Mouse (Mus musculus) CH12.LX (cell line): ENCODE data around the gene Olfr318. TPM values are rescaled to one million over a fixed set of nuclear protein-coding genes. Genes with fewer than 3 reads are reported as not detected.
"Not testable (repeated sequence)": the region's sequence is repeated elsewhere in the genome, so short reads cannot be mapped to it uniquely, and the experiment has no call there.

Experiments used
- DNase-seq: peaks from one replicate; pipeline ENCODE4 v3.0.0-alpha.2; 2013; ENCODE audit errors: extremely low read depth
- H3K27ac ChIP-seq: 2 replicates; pipeline ENCODE4 v1.5.1; 2012; ENCODE audit warnings: low read depth, mild to moderate bottlenecking, control low read depth, moderate library complexity; ENCODE audit not compliant: insufficient read depth
- H3K27me3 ChIP-seq: replicated peaks from 2 replicates; pipeline ENCODE3; 2012; ENCODE audit warnings: inconsistent platforms
- H3K36me3 ChIP-seq, 2 experiments: replicated peaks in 1 of 2; 2 replicates each; pipeline versions ENCODE3 to v1.6.1; 2012; ENCODE audit warnings: inconsistent platforms in 1 of 2, low read length in 1 of 2, mild to moderate bottlenecking in 1 of 2, mixed read lengths in 1 of 2, moderate library complexity in 1 of 2; ENCODE audit not compliant: control insufficient read depth in 1 of 2, insufficient read depth in 1 of 2
- H3K4me1 ChIP-seq, 2 experiments: 2 replicates each; pipeline ENCODE4 v1.6.1; 2012; ENCODE audit warnings: inconsistent platforms in 1 of 2, moderate library complexity in 1 of 2; ENCODE audit not compliant: insufficient read depth in 2 of 2, control insufficient read depth in 1 of 2
- H3K4me2 ChIP-seq: 2 replicates; pipeline ENCODE4 v1.6.1; 2012; ENCODE audit warnings: low read depth, mild to moderate bottlenecking, control low read depth; ENCODE audit not compliant: poor library complexity, insufficient read depth, severe bottlenecking
- H3K4me3 ChIP-seq, 3 experiments: fragments of 150-350 bp in 1 of 3; sonication (generic) in 1 of 3; replicated peaks in 1 of 3; 2 replicates each; pipeline versions ENCODE3 to v1.5.1; 2011 to 2012; ENCODE audit warnings: low read depth in 2 of 3, low read length in 2 of 3, mild to moderate bottlenecking in 2 of 3, moderate library complexity in 2 of 3, control low read depth in 1 of 3, improper control_type of control experiment in 1 of 3, inconsistent platforms in 1 of 3, mixed read lengths in 1 of 3; ENCODE audit not compliant: poor library complexity in 1 of 3
- H3K79me2 ChIP-seq: replicated peaks from 2 replicates; pipeline ENCODE4 v1.6.1; 2012; ENCODE audit warnings: mild to moderate bottlenecking, moderate library complexity; ENCODE audit not compliant: control insufficient read depth, poor library complexity, insufficient read depth, severe bottlenecking; ENCODE audit errors: extremely low read depth
- H3K9ac ChIP-seq: 2 replicates; pipeline ENCODE4 v1.6.1; 2012; ENCODE audit warnings: low read depth, mild to moderate bottlenecking, control low read depth, moderate library complexity; ENCODE audit not compliant: insufficient read depth
- H3K9me3 ChIP-seq: replicated peaks from 2 replicates; pipeline ENCODE3; 2012; ENCODE audit warnings: low read length, inconsistent platforms, mixed read lengths
- BHLHE40 ChIP-seq: IDR thresholded peaks from 2 replicates; pipeline ENCODE4 v1.6.1; 2011; ENCODE audit warnings: mild to moderate bottlenecking, low read depth, low read length, improper control_type of control experiment
- CHD1 ChIP-seq: IDR thresholded peaks from 2 replicates; pipeline ENCODE4 v1.6.1; 2012; ENCODE audit warnings: low read depth, low read length, improper control_type of control experiment, inconsistent platforms
- E2F4 ChIP-seq: IDR thresholded peaks from 2 replicates; pipeline ENCODE4 v1.6.1; 2011; ENCODE audit warnings: low read depth, low read length, improper control_type of control experiment; ENCODE audit not compliant: insufficient replicate concordance
- ELF1 ChIP-seq: IDR thresholded peaks from 2 replicates; pipeline ENCODE4 v1.6.1; 2014; ENCODE audit warnings: low read depth, mild to moderate bottlenecking, inconsistent platforms, low read length, improper control_type of control experiment
- GABPA ChIP-seq: IDR thresholded peaks from 2 replicates; pipeline ENCODE4 v1.6.1; 2012; ENCODE audit warnings: low read depth, low read length, improper control_type of control experiment, inconsistent platforms; ENCODE audit not compliant: insufficient replicate concordance
- IRF4 ChIP-seq: IDR thresholded peaks from 2 replicates; pipeline ENCODE4 v1.6.1; 2014; ENCODE audit warnings: low read depth, mild to moderate bottlenecking, inconsistent platforms, low read length, improper control_type of control experiment
- JUN ChIP-seq: IDR thresholded peaks from 2 replicates; pipeline ENCODE4 v1.6.1; 2011; ENCODE audit warnings: low read depth, mild to moderate bottlenecking, low read length, improper control_type of control experiment, moderate library complexity; ENCODE audit not compliant: insufficient read depth
- JUND ChIP-seq: conservative IDR thresholded peaks from 2 replicates; pipeline ENCODE4 v1.6.1; 2011; ENCODE audit warnings: low read depth, low read length, improper control_type of control experiment
- MAFK ChIP-seq: IDR thresholded peaks from 2 replicates; pipeline ENCODE4 v1.6.1; 2011; ENCODE audit warnings: low read length, improper control_type of control experiment; ENCODE audit not compliant: insufficient replicate concordance
- MAX ChIP-seq: IDR thresholded peaks from 2 replicates; pipeline ENCODE4 v1.6.1; 2011; ENCODE audit warnings: low read length, improper control_type of control experiment
- NELFE ChIP-seq: IDR thresholded peaks from 2 replicates; pipeline ENCODE4 v1.6.1; 2011; ENCODE audit warnings: low read depth, low read length, improper control_type of control experiment
- PAX5 ChIP-seq: IDR thresholded peaks from 2 replicates; pipeline ENCODE4 v1.6.1; 2012; ENCODE audit warnings: low read length, inconsistent platforms, mixed read lengths
- POLR2AphosphoS2 ChIP-seq: IDR thresholded peaks from 2 replicates; pipeline ENCODE4 v1.6.1; 2011; ENCODE audit warnings: low read depth, low read length, improper control_type of control experiment
- RCOR1 ChIP-seq: conservative IDR thresholded peaks from 2 replicates; pipeline ENCODE4 v1.6.1; 2012; ENCODE audit warnings: low read depth, mild to moderate bottlenecking, inconsistent platforms, low read length, improper control_type of control experiment
- TBP ChIP-seq: conservative IDR thresholded peaks from 2 replicates; pipeline ENCODE4 v1.6.1; 2011; ENCODE audit warnings: low read depth, low read length, improper control_type of control experiment
- UBTF ChIP-seq: IDR thresholded peaks from 2 replicates; pipeline ENCODE4 v1.6.1; 2012; ENCODE audit warnings: low read depth, mild to moderate bottlenecking, inconsistent platforms, low read length, improper control_type of control experiment, moderate library complexity
- ZC3H11A ChIP-seq: IDR thresholded peaks from 2 replicates; pipeline ENCODE4 v1.6.1; 2012; ENCODE audit warnings: low read depth, mild to moderate bottlenecking, inconsistent platforms, low read length, improper control_type of control experiment
- dilution Hi-C: fragments of 300-500 bp; cut with MboI; formaldehyde crosslinking; loops from 2 replicates; pipeline ENCODE4 v1.14.3; 2020; ENCODE audit warnings: low sequenced_read_pairs; ENCODE audit not compliant: extremely low pct_unique_long_range_greater_than_20kb, extremely low pct_ligation_motif_present
- in situ Hi-C: fragments of 300-500 bp; cut with MboI; formaldehyde crosslinking; loops from 3 replicates; pipeline ENCODE4 v1.14.3; 2019; ENCODE audit warnings: low sequenced_read_pairs, low pct_ligation_motif_present, low pct_unique_long_range_greater_than_20kb, mixed read lengths
- polyA plus RNA-seq: library from polyadenylated mRNA; unstranded; fragments of >175 nt; gene quantifications from 2 replicates; pipeline ENCODE4 v1.2.1, GENCODE M21; 2012; ENCODE audit warnings: low read depth; ENCODE audit not compliant: insufficient read length
- total RNA-seq, 2 experiments: library from RNA; depleted of rRNA; stranded (reverse); fragments of 300-350 nt in 1 of 2; fragments of >200 nt in 1 of 2; gene quantifications; 2 replicates each; pipeline ENCODE4 v1.2.3; 2012 to 2014

The Olfr318 gene
- total and polyA plus RNA-seq, 3 experiments = not detected

DNA sequence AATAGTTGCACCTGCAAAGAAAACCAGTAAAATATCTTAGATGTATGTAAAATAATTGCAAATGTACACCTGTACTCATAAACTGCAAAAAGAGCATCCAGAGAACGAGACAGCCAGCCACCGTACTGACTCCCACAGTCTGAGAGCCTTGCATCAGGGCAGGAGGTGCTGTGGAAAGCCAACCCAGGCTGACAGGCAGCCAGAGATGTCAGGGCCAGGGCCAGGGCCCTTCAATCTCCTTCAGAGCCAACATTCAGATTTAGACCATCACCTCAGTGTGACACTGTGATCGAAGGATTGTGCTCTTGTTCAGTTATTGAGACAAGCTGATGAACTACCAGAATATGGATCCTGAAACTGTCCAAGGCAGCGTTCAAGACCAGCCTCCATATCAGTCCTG, 4.1 kb downstream of the Olfr318 start:
- Histone ChIP-seq H3K9me3 (no peaks in the 10 kb centered on the region), H3K4me3 (no peak overlapping the region), H3K79me2 (no peaks in the 10 kb centered on the region)
- in situ Hi-C loops = no loop called here
- TF ChIP-seq UBTF (no peak), GABPA (no peak), ELF1 (no peak), MAFK (no peak), JUND (no peak), POLR2AphosphoS2 (no peak), TBP (no peak), JUN (no peak), IRF4 (no peak), NELFE (no peak), MAX (no peak), ZC3H11A (no peak)
- TF ChIP-seq, all 38 proteins: peak for 0
- peaks cover 32% of the 10 kb centered on the region for H3K27me3 ChIP-seq
- H3K9ac ChIP-seq = no peak overlapping the region
- no peaks in the 10 kb centered on the region for H3K4me1 ChIP-seq
- dilution Hi-C loops = no loop called here
- DNase-seq = no peak
- H3K27ac ChIP-seq = no peak overlapping the region
- H3K36me3 ChIP-seq = no peaks in the 10 kb centered on the region
- no peak overlapping the region for H3K4me2 ChIP-seq

DNA sequence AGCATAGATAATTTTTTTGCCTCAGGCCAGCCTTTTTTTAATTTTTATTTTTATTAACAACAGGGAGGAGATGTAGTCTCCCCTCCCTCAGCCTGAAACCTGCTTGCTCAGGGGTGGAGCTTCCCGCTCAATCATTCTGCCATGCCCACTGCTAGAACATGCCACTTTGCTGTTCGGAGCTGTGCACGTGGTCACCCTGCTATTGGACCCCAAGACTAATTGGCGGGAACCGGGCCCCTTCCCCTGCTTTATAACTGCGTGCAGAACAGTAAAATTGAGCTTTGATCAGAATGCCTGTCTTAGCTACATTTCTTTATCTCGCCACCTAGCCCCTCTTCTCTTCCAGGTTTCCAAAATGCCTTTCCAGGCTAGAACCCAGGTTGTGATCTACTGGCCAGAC, 6.1 kb downstream of the Olfr318 start:
- H3K9ac ChIP-seq, H3K4me3 ChIP-seq, H3K36me3 ChIP-seq, H3K27ac ChIP-seq, dilution Hi-C loops, H3K9me3 ChIP-seq, H3K4me2 ChIP-seq, H3K4me1 ChIP-seq, DNase-seq, H3K79me2 ChIP-seq, in situ Hi-C loops: not testable (repeated sequence)
- peaks cover 22% of the 10 kb centered on the region for H3K27me3 ChIP-seq

DNA sequence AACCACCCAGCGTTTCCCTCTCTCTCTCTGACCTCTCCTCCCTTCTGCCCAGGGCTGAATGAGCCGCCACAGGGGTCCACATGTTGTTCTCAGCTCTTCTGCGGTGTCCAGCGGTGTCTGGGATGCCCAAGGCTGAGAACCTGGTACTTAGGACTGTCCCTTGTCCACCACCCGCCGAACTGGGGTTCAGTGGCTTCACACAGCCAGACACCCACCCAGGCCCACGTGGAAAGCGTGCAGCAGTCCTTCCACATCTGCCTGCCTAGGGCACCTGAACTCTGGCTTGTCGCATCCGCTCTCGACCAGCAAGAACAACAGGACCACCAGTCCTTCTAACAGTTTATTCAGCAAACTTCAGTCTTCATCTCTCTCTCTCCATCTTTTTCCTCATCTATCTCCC, 14.7 kb downstream of the Olfr318 start:
- TF ChIP-seq BHLHE40 (no peak), JUN (no peak), E2F4 (no peak), RCOR1 (no peak), PAX5 (no peak), CHD1 (no peak)

More for the DNA sequence above, 14.7 kb downstream of the Olfr318 start:
- Histone ChIP-seq H3K27ac (no peak overlapping the region), H3K79me2 (no peaks in the 10 kb centered on the region), H3K4me1 (no peaks in the 10 kb centered on the region), H3K4me2 (no peak overlapping the region), H3K9me3 (no peaks in the 10 kb centered on the region), H3K36me3 (no peaks in the 10 kb centered on the region), H3K27me3 (peaks cover 47% of the 10 kb centered on the region), H3K4me3 (no peak overlapping the region), H3K9ac (no peak overlapping the region)
- no peak for DNase-seq
- in situ Hi-C loops = no loop called here
- dilution Hi-C loops = no loop called here
